Mouse (Mus musculus) stomach, postnatal 0 days (tissue): Measurements from ENCODE around the gene Clstn1. TPM values are rescaled to one million over a fixed set of nuclear protein-coding genes. Genes with fewer than 3 reads are reported as not detected.
A peak's percentile ranks its signal among the peaks of the same experiment; 100 is the strongest.

Experiments
- ATAC-seq: fragments of 200-750 bp; cut with Nextera tagmentation; 2 replicates; pipeline ENCODE4 v1.8.0; 2017; ENCODE audit not compliant: low FRiP score, low TSS enrichment
- DNase-seq: peaks from one replicate; pipeline ENCODE4 v3.0.0-alpha.2; 2016; ENCODE audit warnings: low spot score
- H3K27ac ChIP-seq: fragments of 300-500 bp; sonication (generic); replicated peaks from 2 replicates; pipeline ENCODE4 v1.5.1; 2014; ENCODE audit warnings: mild to moderate bottlenecking, control low read depth
- H3K27me3 ChIP-seq: fragments of 300-500 bp; sonication (generic); 2 replicates; pipeline ENCODE4 v1.6.1; 2014; ENCODE audit warnings: low read length; ENCODE audit not compliant: control insufficient read depth, insufficient read depth
- H3K36me3 ChIP-seq: fragments of 300-500 bp; sonication (generic); 2 replicates; pipeline ENCODE4 v1.6.1; 2014; ENCODE audit warnings: low read length, mixed read lengths; ENCODE audit not compliant: control insufficient read depth, insufficient read depth
- H3K4me1 ChIP-seq: fragments of 300-500 bp; sonication (generic); replicated peaks from 2 replicates; pipeline ENCODE4 v1.6.1; 2014; ENCODE audit warnings: antibody characterized with exemption; ENCODE audit not compliant: control insufficient read depth, insufficient read depth
- H3K4me2 ChIP-seq: fragments of 300-500 bp; sonication (generic); replicated peaks from 2 replicates; pipeline ENCODE4 v1.6.1; 2014; ENCODE audit warnings: low read depth, mild to moderate bottlenecking, control low read depth, moderate library complexity
- H3K4me3 ChIP-seq: fragments of 300-500 bp; sonication (generic); 2 replicates; pipeline ENCODE4 v1.5.1; 2014; ENCODE audit warnings: low read depth, low read length, control low read depth
- H3K9ac ChIP-seq: fragments of 300-500 bp; sonication (generic); 2 replicates; pipeline ENCODE4 v1.6.1; 2014; ENCODE audit warnings: mild to moderate bottlenecking, low read length, control low read depth, mixed read lengths
- H3K9me3 ChIP-seq: fragments of 300-500 bp; sonication (generic); 2 replicates; pipeline ENCODE4 v1.6.1; 2016; ENCODE audit warnings: low read length; ENCODE audit not compliant: control insufficient read depth
- CTCF ChIP-seq: IDR thresholded peaks from 2 replicates; pipeline ENCODE4 v1.5.1; 2016; ENCODE audit warnings: antibody characterized with exemption, low read depth, mild to moderate bottlenecking, moderate library complexity
- EP300 ChIP-seq: optimal IDR thresholded peaks from 2 replicates; pipeline ENCODE3; 2016; ENCODE audit warnings: antibody characterized with exemption
- WGBS: fragments of 180-500 bp; shearing (Covaris S2); extraction: QIAGEN DNeasy Blood & Tissue Kit; methylation state at CpG from one replicate; pipeline ENCODE4 v1.1.7; 2014; 5-methylcytosine and 5-hydroxymethylcytosine counted together
- polyA plus RNA-seq: library from polyadenylated mRNA; unstranded; fragments of >200 nt; fragmentation: Nextera tagmentation; extraction: Ambion mirVana; gene quantifications from 2 replicates; pipeline ENCODE4 v1.2.1, GENCODE M21; 2015

Clstn1 gene
- polyA plus RNA-seq, 1 experiment from 2014 or later: 28.6 TPM

DNA sequence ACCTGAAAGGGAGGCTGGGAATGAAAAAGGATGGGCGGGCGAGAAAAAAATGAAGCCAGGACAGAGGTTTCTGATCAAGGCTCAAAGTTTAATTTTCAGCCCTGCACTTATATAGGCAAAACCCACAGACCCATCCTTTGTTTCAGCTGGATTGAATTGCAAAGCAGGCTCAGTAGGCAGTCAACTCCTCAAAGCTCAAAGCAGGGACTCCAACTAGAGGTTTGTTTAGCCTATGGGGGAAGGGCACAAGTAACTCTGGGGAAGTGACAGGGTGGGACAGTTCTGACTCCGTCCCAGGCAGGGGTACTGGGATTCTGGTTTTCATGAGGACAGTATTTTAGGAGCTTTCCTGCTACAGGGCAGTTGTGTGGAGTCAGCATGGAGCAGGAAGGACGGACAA lies 35.0 kb downstream of the Clstn1 start:
- WGBS: 76% methylated on average over 4 of the region's 4 CpGs
- H3K4me2 ChIP-seq: no peak overlapping the region
- ATAC-seq: no peak

DNA sequence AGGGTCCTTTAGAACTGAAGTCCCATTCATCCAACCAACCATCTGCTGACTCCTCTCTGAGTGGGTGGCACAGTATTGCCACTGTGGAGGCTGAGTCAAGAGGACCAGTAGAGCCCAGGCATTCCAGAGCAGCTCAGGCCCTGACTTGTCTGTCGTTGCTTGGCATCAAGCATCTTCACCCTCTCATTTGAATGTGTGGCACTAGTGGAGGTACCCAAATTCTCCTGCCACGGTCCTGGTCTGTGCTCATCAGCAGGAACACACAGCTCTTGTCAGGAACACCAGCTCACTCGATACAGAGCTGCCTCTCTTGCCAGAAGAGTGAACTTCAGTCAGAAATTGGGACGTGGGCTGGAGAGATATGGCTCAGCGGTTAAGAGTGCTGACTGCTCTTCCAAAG lies 37.4 kb downstream of the Clstn1 start:
- 81% methylated on average over 5 of the region's 5 CpGs for WGBS

More for the DNA sequence above, 35.0 kb downstream of the Clstn1 start:
- H3K27ac ChIP-seq: no peak overlapping the region
- H3K9ac ChIP-seq: no peak overlapping the region
- H3K9me3 ChIP-seq: no peaks in the 10 kb centered on the region
- no peak for DNase-seq
- TF ChIP-seq EP300 (no peak), CTCF (no peak)
- H3K36me3 ChIP-seq: no peaks in the 10 kb centered on the region
- H3K27me3 ChIP-seq: no peaks in the 10 kb centered on the region
- H3K4me3 ChIP-seq: no peak overlapping the region
- H3K4me1 ChIP-seq: no peaks in the 10 kb centered on the region

DNA sequence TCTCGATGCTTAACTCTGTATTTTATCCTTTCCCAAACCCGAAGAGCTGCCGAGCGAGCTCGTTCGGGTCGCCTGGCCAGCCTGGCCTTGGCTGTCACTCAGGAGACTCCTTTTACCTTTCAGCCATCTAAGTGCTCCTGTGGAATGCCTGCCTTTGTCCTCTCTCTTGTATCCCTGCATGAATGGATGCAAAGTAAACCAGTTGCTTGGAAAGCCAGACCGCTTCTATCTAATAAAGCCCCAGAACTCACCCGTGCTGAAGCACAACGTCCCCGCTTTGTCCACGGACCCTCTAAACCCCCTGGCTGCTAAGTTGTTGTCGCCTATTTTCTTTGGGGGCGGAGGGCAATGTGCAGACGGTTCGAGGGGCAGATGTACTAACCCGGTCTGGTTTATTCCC lies 40.5 kb downstream of the Clstn1 start:
- ATAC-seq (no peak), DNase-seq (no peak)
- Histone ChIP-seq H3K27ac (no peak overlapping the region), H3K9ac (no peak overlapping the region), H3K4me2 (no peak overlapping the region), H3K27me3 (no peaks in the 10 kb centered on the region), H3K4me1 (no peaks in the 10 kb centered on the region), H3K36me3 (peaks cover 6% of the 10 kb centered on the region; the same call in 1 of the 2 replicates), H3K9me3 (no peaks in the 10 kb centered on the region), H3K4me3 (no peak overlapping the region)
- TF ChIP-seq EP300: no peak
- TF ChIP-seq CTCF: no peak
- 81% methylated on average over 17 of the region's 17 CpGs for WGBS

More for the DNA sequence above, 37.4 kb downstream of the Clstn1 start:
- Histone ChIP-seq H3K9ac (no peak overlapping the region), H3K4me3 (no peak overlapping the region), H3K9me3 (no peaks in the 10 kb centered on the region), H3K27me3 (no peaks in the 10 kb centered on the region), H3K4me1 (no peaks in the 10 kb centered on the region), H3K27ac (no peak overlapping the region), H3K4me2 (no peak overlapping the region), H3K36me3 (no peaks in the 10 kb centered on the region)
- TF ChIP-seq CTCF: no peak
- no peak for TF ChIP-seq EP300
- no peak for ATAC-seq
- no peak for DNase-seq

DNA sequence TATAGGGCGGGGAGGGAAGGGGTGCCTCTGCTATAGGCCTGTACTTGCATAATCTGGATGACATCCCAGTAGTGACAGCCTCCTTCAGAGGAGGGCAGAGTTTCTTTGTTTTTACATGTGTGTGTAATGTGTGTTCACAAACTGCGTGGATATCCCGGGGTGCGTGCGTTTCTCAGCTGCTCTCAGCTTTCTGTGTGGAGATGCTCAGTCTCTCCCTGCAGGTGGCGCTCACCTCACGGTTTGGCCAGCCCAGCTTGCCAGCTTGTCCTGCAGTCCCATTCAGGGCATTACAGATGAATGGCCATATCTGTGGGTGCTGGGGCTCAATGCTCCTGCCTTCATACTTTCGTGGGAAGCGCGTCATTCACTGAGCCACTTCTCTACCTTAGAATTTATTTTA lies 42.1 kb downstream of the Clstn1 start:
- Histone ChIP-seq H3K9me3 (no peaks in the 10 kb centered on the region), H3K9ac (no peak overlapping the region), H3K4me1 (no peaks in the 10 kb centered on the region), H3K27me3 (no peaks in the 10 kb centered on the region), H3K4me2 (no peak overlapping the region), H3K27ac (no peak overlapping the region), H3K4me3 (no peak overlapping the region), H3K36me3 (peaks cover 13% of the 10 kb centered on the region; the same call in 1 of the 2 replicates)
- DNase-seq (peak; percentile 50), ATAC-seq (peak; percentile 53; the same call in 1 of the 2 replicates)
- TF ChIP-seq EP300 (no peak), CTCF (peak; percentile 79)
- 69% methylated on average over 10 of the region's 10 CpGs for WGBS

GRCm38 (mm10) chr4:149628810-149629209 lies 42.5 kb downstream of the Clstn1 start:
- Histone ChIP-seq H3K9ac (no peak overlapping the region), H3K4me1 (no peaks in the 10 kb centered on the region), H3K27ac (no peak overlapping the region), H3K27me3 (no peaks in the 10 kb centered on the region), H3K9me3 (no peaks in the 10 kb centered on the region), H3K4me2 (no peak overlapping the region), H3K4me3 (no peak overlapping the region), H3K36me3 (peaks cover 15% of the 10 kb centered on the region; the same call in 1 of the 2 replicates)
- TF ChIP-seq EP300 (no peak), CTCF (no peak)
- 50% methylated on average over 9 of the region's 9 CpGs for WGBS
- ATAC-seq: no peak
- no peak for DNase-seq

- Histone ChIP-seq H3K9ac (no peak overlapping the region), H3K27ac (no peak overlapping the region), H3K4me1 (no peaks in the 10 kb centered on the region), H3K27me3 (no peaks in the 10 kb centered on the region), H3K9me3 (no peaks in the 10 kb centered on the region), H3K4me3 (no peak overlapping the region), H3K4me2 (no peak overlapping the region), H3K36me3 (peaks cover 26% of the 10 kb centered on the region; the same call in 1 of the 2 replicates)
- ATAC-seq: no peak
- 86% methylated on average over 9 of the region's 9 CpGs for WGBS
- no peak for DNase-seq
- TF ChIP-seq EP300 (no peak), CTCF (no peak)
These were observed 46.5 kb downstream of the Clstn1 start for GRCm38 (mm10) chr4:149632670-149633307.
